ENCODE assay signal across 23 mouse cellular contexts in the genomic region with DNA sequence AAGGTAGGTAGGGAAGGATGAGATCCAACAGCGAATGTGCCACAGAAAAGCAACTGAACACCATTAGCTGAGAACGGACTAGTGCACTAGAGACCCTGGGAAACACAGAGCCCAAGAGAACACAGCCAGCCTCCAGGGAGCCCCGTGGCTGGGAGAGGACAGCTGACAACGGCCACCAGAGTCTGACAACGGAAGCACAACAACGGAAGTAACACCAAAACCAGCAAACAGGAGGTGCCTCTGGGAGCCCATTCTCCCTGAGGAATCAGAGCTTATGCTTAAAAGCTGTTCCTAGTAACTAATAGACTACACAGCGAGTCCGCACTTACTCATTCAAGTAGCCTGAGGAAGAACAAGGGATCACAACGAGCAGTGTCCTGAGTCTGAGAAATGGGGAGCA. TPM values are rescaled to one million over a fixed set of nuclear protein-coding genes. Genes with fewer than 3 reads are reported as not detected.
DNase-seq lines count a peak whose midpoint lies in the region; ATAC-seq and TF ChIP-seq lines count a peak whose summit lies in the region.
"Had no signal": no experiment of that assay in that cellular context is flagged by ENCODE, and none has a peak within 500 bp of the region (broad histone marks: within the 10 kb centered on the region; RNA-seq: fewer than 3 reads in every experiment).

No protein-coding gene starts in this region.

- H3K4me1 ChIP-seq in forebrain, embryonic 16.5 days (replicated peaks; ENCODE audit: control insufficient read depth, insufficient read depth, low read length) = peaks cover 26% of the 10 kb centered on the region
- H3K4me1 ChIP-seq in forebrain, embryonic 13.5 days = peaks cover 13% of the 10 kb centered on the region
- H3K4me1 ChIP-seq in hindbrain, embryonic 12.5 days = 0 out of 2 replicates have a peak, but pooled peaks cover 2% of the 10 kb centered on the region
- H3K4me1 ChIP-seq: limb, embryonic 15.5 days had no signal

- H3K4me2 ChIP-seq in forebrain, embryonic 16.5 days (ENCODE audit: low read length) = no peak overlapping the region
- H3K4me2 ChIP-seq in forebrain, embryonic 13.5 days = no peak overlapping the region
- no peak overlapping the region for H3K4me2 ChIP-seq in hindbrain, embryonic 12.5 days (replicated peaks)
- H3K4me2 ChIP-seq: heart, embryonic 13.5 days; limb, embryonic 15.5 days; lung, embryonic 15.5 days had no signal

- no peaks in the 10 kb centered on the region for H3K36me3 ChIP-seq in forebrain, embryonic 16.5 days (ENCODE audit: control insufficient read depth, insufficient read depth)
- H3K36me3 ChIP-seq in forebrain, embryonic 13.5 days (ENCODE audit: poor library complexity, severe bottlenecking) = no peaks in the 10 kb centered on the region
- no peaks in the 10 kb centered on the region for H3K36me3 ChIP-seq in hindbrain, embryonic 12.5 days
- H3K36me3 ChIP-seq: heart, embryonic 13.5 days; limb, embryonic 15.5 days; lung, embryonic 15.5 days had no signal

- no peaks in the 10 kb centered on the region for H3K27me3 ChIP-seq in forebrain, embryonic 16.5 days (replicated peaks; ENCODE audit: control insufficient read depth, insufficient read depth, low read length)
- no peaks in the 10 kb centered on the region for H3K27me3 ChIP-seq in forebrain, embryonic 13.5 days
- no peaks in the 10 kb centered on the region for H3K27me3 ChIP-seq in hindbrain, embryonic 12.5 days
- H3K27me3 ChIP-seq: CH12.LX; heart, embryonic 13.5 days; limb, embryonic 15.5 days; lung, embryonic 15.5 days had no signal

- no peak for DNase-seq in layer of hippocampus, adult 2 months (ENCODE audit: low spot score in 2 of 2)
- no peak for DNase-seq in layer of hippocampus, postnatal 10 days (ENCODE audit: low spot score in 2 of 2)
- peak; percentile 13 for DNase-seq in lung, postnatal 36 days
- no peak for DNase-seq in layer of hippocampus, adult 9-10 months (ENCODE audit: low spot score)
- DNase-seq: adrenal gland, adult 2 months; cerebellum, adult 11 months; cerebellum, postnatal 25 days; kidney, adult 8-10 months; layer of hippocampus, postnatal 36 days had no signal

- no peak for TF ChIP-seq CTCF in layer of hippocampus, adult 2 months (conservative IDR thresholded peaks at IDR 0.05)

- no peak for ATAC-seq in forebrain, embryonic 16.5 days
- no peak for ATAC-seq in forebrain, embryonic 13.5 days
- 0 out of 2 replicates have a peak, but pooled peaks have one; percentile 12 for ATAC-seq in granulocyte monocyte progenitor cell, adult 5-6 weeks (replicated peaks; ENCODE audit: poor library complexity, severe bottlenecking)
- ATAC-seq in hindbrain, embryonic 12.5 days (ENCODE audit: low FRiP score) = no peak
- ATAC-seq: inflammation-experienced regulatory T-cells, adult 6 months had no signal

- peak overlapping the region; percentile 32; the same call in 1 of the 2 replicates for H3K27ac ChIP-seq in forebrain, embryonic 16.5 days (ENCODE audit: low read length)
- no peak overlapping the region for H3K27ac ChIP-seq in forebrain, embryonic 13.5 days
- peak overlapping the region; percentile 76 for H3K27ac ChIP-seq in layer of hippocampus, adult 2 months
- no peak overlapping the region for H3K27ac ChIP-seq in hindbrain, embryonic 12.5 days
- H3K27ac ChIP-seq: heart, embryonic 13.5 days; limb, embryonic 15.5 days; lung, embryonic 15.5 days had no signal

- no peak overlapping the region for H3K4me3 ChIP-seq in forebrain, embryonic 16.5 days (replicated peaks; ENCODE audit: low read length)
- no peak overlapping the region for H3K4me3 ChIP-seq in forebrain, embryonic 13.5 days
- H3K4me3 ChIP-seq in layer of hippocampus, adult 2 months = no peak overlapping the region
- no peak overlapping the region for H3K4me3 ChIP-seq in hindbrain, embryonic 12.5 days
- H3K4me3 ChIP-seq: heart, embryonic 13.5 days; limb, embryonic 15.5 days; lung, embryonic 15.5 days had no signal

- WGBS in forebrain, embryonic 16.5 days = 77% methylated on average over 9 of the region's 9 CpGs
- WGBS in forebrain, embryonic 13.5 days = 74% methylated on average over 9 of the region's 9 CpGs
- 76% methylated on average over 9 of the region's 9 CpGs for WGBS in hindbrain, embryonic 12.5 days

- H3K9me3 ChIP-seq in forebrain, embryonic 16.5 days (ENCODE audit: control insufficient read depth, low read length) = no peaks in the 10 kb centered on the region
- H3K9me3 ChIP-seq in forebrain, embryonic 13.5 days (replicated peaks) = no peaks in the 10 kb centered on the region
- no peaks in the 10 kb centered on the region for H3K9me3 ChIP-seq in hindbrain, embryonic 12.5 days (replicated peaks)
- H3K9me3 ChIP-seq: heart, embryonic 13.5 days; limb, embryonic 15.5 days; lung, embryonic 15.5 days had no signal

- no peak overlapping the region for H3K9ac ChIP-seq in forebrain, embryonic 16.5 days (replicated peaks; ENCODE audit: low read depth, low read length)
- H3K9ac ChIP-seq in forebrain, embryonic 13.5 days = no peak overlapping the region
- no peak overlapping the region for H3K9ac ChIP-seq in hindbrain, embryonic 12.5 days
- H3K9ac ChIP-seq: heart, embryonic 13.5 days; limb, embryonic 15.5 days; lung, embryonic 15.5 days had no signal

RNA-seq across cellular contexts. Expression of gene Apobec4, which starts 1.1 kb away (rescaled TPM):
- 0.26 and 0.27 TPM in 2 replicates for polyA plus RNA-seq in forebrain, embryonic 16.5 days (2015; fragmentation: Nextera tagmentation; extraction: Ambion mirVana)
- 0.14 TPM in 1 of 2 replicates, not detected in the other for polyA plus RNA-seq in forebrain, embryonic 13.5 days (2015; fragmentation: Nextera tagmentation; extraction: Ambion mirVana)
- total RNA-seq in layer of hippocampus, adult 2 months (2021) = not detected
- not detected for total RNA-seq in layer of hippocampus, postnatal 10 days (2021)
- not detected in 2 replicates for total RNA-seq in granulocyte monocyte progenitor cell, adult 5-6 weeks (2014; fragmentation: Nextera tagmentation)
- total RNA-seq in granulocyte monocyte progenitor cell, adult 5-6 weeks (2017) = not detected in 2 replicates
- not detected in 2 replicates for polyA plus RNA-seq in hindbrain, embryonic 12.5 days (2016; fragmentation: Nextera tagmentation; extraction: Ambion mirVana)
- total RNA-seq: adrenal gland, adult 2 months; CH12.LX; layer of hippocampus, postnatal 36 days; left cerebral cortex, postnatal 25 days; midbrain, postnatal 0 days had no signal
- polyA plus RNA-seq: adrenal gland, adult 2 months; heart, embryonic 13.5 days; hindbrain, embryonic 11.5 days; inflammation-experienced regulatory T-cells, adult 6 months; limb, embryonic 15.5 days; midbrain, postnatal 0 days; stomach, embryonic 14.5 days; thymus, postnatal 0 days had no signal

RNA-seq across cellular contexts. Expression of gene Rgl1, which starts 16.9 kb away (rescaled TPM):
- 23.6 and 25.5 TPM in 2 replicates for polyA plus RNA-seq in forebrain, embryonic 16.5 days (2015; fragmentation: Nextera tagmentation; extraction: Ambion mirVana)
- polyA plus RNA-seq in forebrain, embryonic 13.5 days (2015; fragmentation: Nextera tagmentation; extraction: Ambion mirVana) = 15.8 and 18.5 TPM in 2 replicates
- total RNA-seq in layer of hippocampus, adult 2 months (2021) = 100 to 1,000 TPM; 126 TPM
- total RNA-seq in layer of hippocampus, postnatal 10 days (2021) = 10 to 100 TPM; 63.9 to 67.0 TPM
- total RNA-seq in granulocyte monocyte progenitor cell, adult 5-6 weeks (2014; fragmentation: Nextera tagmentation) = 1.6 and 3.3 TPM in 2 replicates
- 0.46 and 2.1 TPM in 2 replicates for total RNA-seq in granulocyte monocyte progenitor cell, adult 5-6 weeks (2017)
- polyA plus RNA-seq in hindbrain, embryonic 12.5 days (2016; fragmentation: Nextera tagmentation; extraction: Ambion mirVana) = 23.9 and 24.7 TPM in 2 replicates

RNA-seq across cellular contexts. Expression of gene Arpc5, which starts 17.1 kb away (rescaled TPM):
- 415 and 448 TPM in 2 replicates for polyA plus RNA-seq in forebrain, embryonic 16.5 days (2015; fragmentation: Nextera tagmentation; extraction: Ambion mirVana)
- polyA plus RNA-seq in forebrain, embryonic 13.5 days (2015; fragmentation: Nextera tagmentation; extraction: Ambion mirVana) = 299 and 312 TPM in 2 replicates
- total RNA-seq in layer of hippocampus, adult 2 months (2021) = 100 to 1,000 TPM; 185 to 193 TPM
- total RNA-seq in layer of hippocampus, postnatal 10 days (2021) = 100 to 1,000 TPM; 272 to 278 TPM
- 175 and 199 TPM in 2 replicates for total RNA-seq in granulocyte monocyte progenitor cell, adult 5-6 weeks (2014; fragmentation: Nextera tagmentation)
- total RNA-seq in granulocyte monocyte progenitor cell, adult 5-6 weeks (2017) = 115 and 134 TPM in 2 replicates
- polyA plus RNA-seq in hindbrain, embryonic 12.5 days (2016; fragmentation: Nextera tagmentation; extraction: Ambion mirVana) = 310 and 335 TPM in 2 replicates

RNA-seq across cellular contexts. Expression of gene Ncf2, which starts 50.7 kb away (rescaled TPM):
- 2.2 and 3.1 TPM in 2 replicates for polyA plus RNA-seq in forebrain, embryonic 16.5 days (2015; fragmentation: Nextera tagmentation; extraction: Ambion mirVana)
- 1.9 and 2.3 TPM in 2 replicates for polyA plus RNA-seq in forebrain, embryonic 13.5 days (2015; fragmentation: Nextera tagmentation; extraction: Ambion mirVana)
- 1 to 10 TPM; 1.9 to 2.9 TPM for total RNA-seq in layer of hippocampus, adult 2 months (2021)
- total RNA-seq in layer of hippocampus, postnatal 10 days (2021) = 1 to 10 TPM; 2.3 to 3.7 TPM
- 102 and 121 TPM in 2 replicates for total RNA-seq in granulocyte monocyte progenitor cell, adult 5-6 weeks (2014; fragmentation: Nextera tagmentation)
- total RNA-seq in granulocyte monocyte progenitor cell, adult 5-6 weeks (2017) = 118 and 136 TPM in 2 replicates
- 2.3 and 2.9 TPM in 2 replicates for polyA plus RNA-seq in hindbrain, embryonic 12.5 days (2016; fragmentation: Nextera tagmentation; extraction: Ambion mirVana)

Comparison
In these comparisons a context has a peak if more than half of its experiments do, and no peak if none do; other contexts are left out.
1. H3K27ac ChIP-seq: peak in forebrain, embryonic 16.5 days (single experiment) and layer of hippocampus, adult 2 months (single experiment); none in forebrain, embryonic 13.5 days (single experiment) and hindbrain, embryonic 12.5 days (single experiment).
2. RNA of gene Rgl1, which starts 16.9 kb away (total RNA-seq): 126 TPM in layer of hippocampus, adult 2 months and 63.9 to 67.0 TPM in layer of hippocampus, postnatal 10 days; 0.46 to 3.3 TPM in granulocyte monocyte progenitor cell, adult 5-6 weeks; every median in the first group is over 10 times any median in the second.